Mouse (Mus musculus) kidney, embryonic 14.5 days (tissue): ENCODE measurements around the gene Barhl1. TPM values are rescaled to one million over a fixed set of nuclear protein-coding genes. Genes with fewer than 3 reads are reported as not detected.

Source experiments
- ATAC-seq: fragments of 200-750 bp; cut with Nextera tagmentation; 2 replicates; pipeline ENCODE4 v1.8.0; 2017; ENCODE audit warnings: moderate number of reproducible peaks, mild to moderate bottlenecking, moderate TSS enrichment, moderate library complexity; ENCODE audit not compliant: low FRiP score, low TSS enrichment
- H3K27ac ChIP-seq: fragments of 300-500 bp; sonication (generic); 2 replicates; pipeline ENCODE4 v1.5.1; 2014; ENCODE audit warnings: low read depth, mild to moderate bottlenecking, low read length, moderate library complexity, mixed read lengths
- H3K27me3 ChIP-seq: fragments of 300-500 bp; sonication (generic); 2 replicates; pipeline ENCODE4 v1.6.1; 2014; ENCODE audit warnings: mild to moderate bottlenecking, low read length; ENCODE audit not compliant: control insufficient read depth, insufficient read depth
- H3K36me3 ChIP-seq: fragments of 300-500 bp; sonication (generic); 2 replicates; pipeline ENCODE4 v1.6.1; 2014; ENCODE audit warnings: low read length, mixed read lengths; ENCODE audit not compliant: control insufficient read depth, insufficient read depth
- H3K4me1 ChIP-seq: fragments of 300-500 bp; sonication (generic); 2 replicates; pipeline ENCODE4 v1.6.1; 2014; ENCODE audit warnings: low read length, mixed read lengths; ENCODE audit not compliant: control insufficient read depth, insufficient read depth
- H3K4me2 ChIP-seq: fragments of 300-500 bp; sonication (generic); replicated peaks from 2 replicates; pipeline ENCODE4 v1.6.1; 2014; ENCODE audit warnings: low read depth, mild to moderate bottlenecking, low read length
- H3K4me3 ChIP-seq: fragments of 300-500 bp; sonication (generic); 2 replicates; pipeline ENCODE4 v1.5.1; 2014; ENCODE audit warnings: mild to moderate bottlenecking, low read length
- H3K9ac ChIP-seq: fragments of 300-500 bp; sonication (generic); 2 replicates; pipeline ENCODE4 v1.6.1; 2014; ENCODE audit warnings: low read depth, mild to moderate bottlenecking, low read length, moderate library complexity
- H3K9me3 ChIP-seq: fragments of 300-500 bp; sonication (generic); 2 replicates; pipeline ENCODE4 v1.6.1; 2016; ENCODE audit warnings: low read length; ENCODE audit not compliant: control insufficient read depth
- WGBS: fragments of 180-500 bp; shearing (Covaris S2); extraction: QIAGEN DNeasy Blood & Tissue Kit; methylation state at CpG from one replicate; pipeline ENCODE4 v1.1.7; 2014; 5-methylcytosine and 5-hydroxymethylcytosine counted together
- polyA plus RNA-seq: library from polyadenylated mRNA; unstranded; fragments of >200 nt; fragmentation: Nextera tagmentation; extraction: Ambion mirVana; gene quantifications from 2 replicates; pipeline ENCODE4 v1.2.1, GENCODE M21; 2014

Barhl1 gene
- polyA plus RNA-seq, 1 experiment from 2014 or later: not detected

DNA sequence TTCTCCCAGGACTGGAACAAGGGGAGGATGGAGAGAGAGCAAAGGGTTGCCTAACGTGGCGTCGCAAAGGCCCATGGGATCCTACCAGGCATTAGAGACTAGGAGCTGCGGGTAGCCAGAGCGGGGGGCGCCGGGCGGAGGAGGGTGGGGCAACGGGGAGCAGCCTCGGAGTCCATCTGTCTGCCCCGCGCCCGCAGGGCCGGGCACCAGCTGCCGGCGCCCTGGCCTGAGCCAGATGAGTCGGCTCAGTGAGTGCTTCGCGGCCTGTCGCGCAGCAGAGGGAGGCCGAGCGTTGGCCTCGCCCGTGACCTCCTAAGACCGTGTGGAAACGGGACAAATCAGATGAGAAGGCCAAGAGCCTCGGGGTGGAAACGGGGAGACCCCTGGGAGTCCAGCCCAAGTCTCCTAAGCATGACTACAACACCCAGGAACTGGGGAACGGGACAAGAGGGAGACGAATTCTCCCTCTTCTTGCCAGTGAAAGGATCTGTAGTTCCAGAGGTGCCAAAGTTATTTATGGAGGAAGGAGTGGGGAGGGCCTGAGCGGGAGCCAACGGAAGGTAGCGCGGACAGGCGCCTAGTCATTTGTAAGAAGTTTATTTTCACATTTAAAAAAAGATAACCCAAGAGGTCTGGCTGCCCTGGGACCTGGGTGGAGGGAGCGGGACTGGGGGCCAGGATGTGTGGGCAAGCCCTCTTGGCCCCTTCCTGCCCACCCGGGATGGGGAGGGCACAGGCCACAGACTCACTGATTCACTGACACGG is 7.9 kb downstream of the Barhl1 start:
- Histone ChIP-seq H3K9me3 (no peaks in the 10 kb centered on the region), H3K4me3 (peak overlapping the region; percentile 6), H3K4me2 (peak overlapping the region; percentile 33), H3K9ac (no peak overlapping the region), H3K27me3 (peaks cover 65% of the 10 kb centered on the region), H3K27ac (no peak overlapping the region), H3K36me3 (peaks cover 6% of the 10 kb centered on the region), H3K4me1 (peaks cover 12% of the 10 kb centered on the region)
- ATAC-seq: peak; percentile 55; the same call in 1 of the 2 replicates
- 2% methylated on average over 37 of the region's 39 CpGs for WGBS

DNA sequence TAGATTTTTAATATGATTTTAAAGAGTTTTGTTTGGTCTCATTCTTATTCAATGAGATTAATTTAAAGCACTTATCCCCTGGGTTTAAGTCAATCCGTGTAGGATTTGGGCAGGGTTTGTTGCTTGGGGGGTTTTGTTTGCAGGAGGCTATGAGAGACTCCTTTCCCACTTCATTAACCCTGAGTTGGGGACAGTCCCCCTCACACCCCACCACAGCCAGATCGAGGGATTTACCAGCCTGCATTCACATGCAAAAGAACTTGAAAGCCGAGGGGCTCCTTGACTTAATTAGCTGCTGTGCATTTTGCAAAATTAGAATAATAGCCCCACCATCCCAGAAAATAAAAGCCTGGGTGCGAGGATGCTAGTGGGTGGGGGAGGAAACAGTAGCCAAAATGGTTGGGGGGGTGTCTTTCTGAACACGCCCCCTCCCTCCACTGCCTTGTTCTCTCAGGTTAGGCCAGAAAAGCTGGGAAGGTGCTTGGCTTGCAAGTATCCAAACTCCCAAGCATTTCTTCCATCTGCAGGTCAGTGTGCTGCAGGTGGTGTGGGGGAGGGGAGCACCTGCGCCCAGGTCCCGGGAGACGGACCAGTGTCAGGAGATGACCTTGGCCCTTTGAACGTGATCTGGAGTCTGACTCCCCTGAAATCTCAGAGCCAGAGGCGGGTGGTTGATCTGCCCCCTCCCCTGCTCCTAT is 8.6 kb downstream of the Barhl1 start:
- no peak overlapping the region for H3K9ac ChIP-seq
- H3K27ac ChIP-seq: no peak overlapping the region
- peaks cover 12% of the 10 kb centered on the region for H3K4me1 ChIP-seq
- H3K36me3 ChIP-seq: peaks cover 6% of the 10 kb centered on the region
- no peaks in the 10 kb centered on the region for H3K9me3 ChIP-seq
- 3% methylated on average over 10 of the region's 10 CpGs for WGBS
- H3K4me3 ChIP-seq: peak overlapping the region; percentile 6
- peaks cover 58% of the 10 kb centered on the region for H3K27me3 ChIP-seq
- no peak for ATAC-seq
- peak overlapping the region; percentile 33; the same call in 1 of the 2 replicates for H3K4me2 ChIP-seq

DNA sequence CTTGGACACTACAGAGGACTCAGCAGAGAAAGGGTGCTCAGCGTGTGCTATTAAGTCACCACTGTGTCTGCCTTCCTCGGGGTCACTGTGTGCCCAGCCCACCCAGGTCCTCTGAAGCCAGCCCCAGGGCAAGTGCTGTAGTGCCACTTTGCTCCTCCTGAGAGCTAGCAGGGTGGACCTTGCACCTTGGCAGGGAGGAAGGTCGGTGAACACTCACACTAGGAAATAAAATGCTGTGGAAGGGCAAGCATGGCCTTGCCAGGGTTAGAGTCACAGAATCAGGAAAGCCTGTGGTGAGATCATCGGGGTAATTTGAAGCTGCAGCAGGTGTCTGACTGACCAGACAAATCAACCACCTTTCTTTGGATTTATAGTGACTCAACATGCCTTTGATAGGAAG is 10.9 kb downstream of the Barhl1 start:
- Histone ChIP-seq H3K36me3 (peaks cover 17% of the 10 kb centered on the region), H3K27ac (no peak overlapping the region), H3K4me2 (no peak overlapping the region), H3K9ac (no peak overlapping the region), H3K4me1 (peaks cover 12% of the 10 kb centered on the region), H3K9me3 (no peaks in the 10 kb centered on the region), H3K4me3 (no peak overlapping the region), H3K27me3 (peaks cover 36% of the 10 kb centered on the region)
- WGBS: 52% methylated on average over 4 of the region's 4 CpGs
- ATAC-seq: no peak

DNA sequence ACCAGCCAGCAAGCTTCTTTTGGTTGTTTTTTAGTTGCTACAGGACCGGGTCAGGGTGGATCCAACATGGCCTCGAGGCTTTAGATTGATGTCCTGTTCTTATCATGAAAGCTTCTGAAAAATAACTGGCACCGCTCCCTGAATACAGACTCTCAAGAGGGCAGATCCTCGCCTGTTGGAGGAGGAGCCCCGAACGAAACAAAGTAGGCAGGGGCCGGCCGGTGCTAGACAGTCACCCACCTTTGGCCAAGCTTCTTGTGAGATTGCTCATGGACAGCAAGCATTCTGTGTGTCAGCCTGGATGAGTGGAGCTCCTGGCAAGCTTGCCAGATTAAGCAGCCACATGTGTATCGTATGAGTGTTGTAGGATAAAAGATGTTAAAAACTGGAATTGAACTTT is 11.7 kb downstream of the Barhl1 start:
- H3K27ac ChIP-seq: no peak overlapping the region
- H3K4me3 ChIP-seq: no peak overlapping the region
- peaks cover 12% of the 10 kb centered on the region for H3K4me1 ChIP-seq
- H3K27me3 ChIP-seq: peaks cover 28% of the 10 kb centered on the region
- H3K4me2 ChIP-seq: no peak overlapping the region
- WGBS: 87% methylated on average over 9 of the region's 9 CpGs
- H3K9ac ChIP-seq: no peak overlapping the region
- H3K36me3 ChIP-seq: peaks cover 24% of the 10 kb centered on the region
- no peaks in the 10 kb centered on the region for H3K9me3 ChIP-seq
- no peak for ATAC-seq

DNA sequence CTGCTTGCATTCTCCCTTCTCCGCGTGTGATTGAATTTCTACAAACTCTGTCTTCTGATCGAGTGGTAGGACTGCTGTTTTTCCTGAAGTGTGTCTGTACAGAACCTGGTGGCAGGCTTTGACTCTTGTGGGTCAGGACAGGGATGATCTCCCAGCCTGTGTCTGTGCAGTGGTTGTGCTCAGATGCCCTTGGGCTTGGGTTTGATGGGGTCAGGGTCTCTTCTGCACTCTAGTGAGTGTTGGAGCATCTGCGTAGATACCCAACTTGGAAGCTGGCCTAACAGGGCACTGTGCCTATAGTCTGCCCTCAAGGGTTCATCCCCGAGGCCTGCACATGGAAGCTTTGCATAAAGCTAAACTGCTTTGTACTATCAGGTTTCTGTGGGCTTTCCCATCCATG is 12.6 kb downstream of the Barhl1 start:
- ATAC-seq: no peak
- peaks cover 31% of the 10 kb centered on the region for H3K36me3 ChIP-seq
- H3K9ac ChIP-seq: no peak overlapping the region
- H3K4me2 ChIP-seq: no peak overlapping the region
- no peaks in the 10 kb centered on the region for H3K9me3 ChIP-seq
- WGBS: 86% methylated on average over 5 of the region's 5 CpGs
- peaks cover 19% of the 10 kb centered on the region for H3K27me3 ChIP-seq
- no peak overlapping the region for H3K27ac ChIP-seq
- peaks cover 8% of the 10 kb centered on the region for H3K4me1 ChIP-seq
- no peak overlapping the region for H3K4me3 ChIP-seq

DNA sequence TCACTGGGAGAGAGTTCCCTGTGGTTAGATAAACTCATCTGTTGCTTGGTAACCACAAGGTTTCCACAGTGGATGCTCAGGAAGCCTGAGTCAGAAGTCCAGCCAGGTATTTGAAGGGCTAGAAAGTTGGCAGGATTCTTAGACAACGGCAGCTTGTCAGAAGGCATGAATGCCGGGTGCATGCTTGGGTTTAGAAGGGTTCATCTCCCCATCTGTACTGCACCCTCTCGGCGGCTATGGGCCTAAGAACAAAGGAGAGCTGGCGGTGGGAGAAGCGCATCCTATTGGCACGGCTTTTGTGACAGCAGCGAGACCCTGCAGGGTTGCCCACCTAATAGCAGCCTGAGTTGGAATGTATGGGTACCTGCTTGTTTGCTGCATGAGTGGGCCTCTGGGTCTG is 14.2 kb downstream of the Barhl1 start:
- Histone ChIP-seq H3K27ac (no peak overlapping the region), H3K4me2 (no peak overlapping the region), H3K9ac (no peak overlapping the region), H3K4me1 (no peaks in the 10 kb centered on the region), H3K36me3 (peaks cover 38% of the 10 kb centered on the region), H3K4me3 (no peak overlapping the region), H3K9me3 (no peaks in the 10 kb centered on the region), H3K27me3 (peaks cover 4% of the 10 kb centered on the region)
- ATAC-seq: no peak
- WGBS: 93% methylated on average over 8 of the region's 8 CpGs

DNA sequence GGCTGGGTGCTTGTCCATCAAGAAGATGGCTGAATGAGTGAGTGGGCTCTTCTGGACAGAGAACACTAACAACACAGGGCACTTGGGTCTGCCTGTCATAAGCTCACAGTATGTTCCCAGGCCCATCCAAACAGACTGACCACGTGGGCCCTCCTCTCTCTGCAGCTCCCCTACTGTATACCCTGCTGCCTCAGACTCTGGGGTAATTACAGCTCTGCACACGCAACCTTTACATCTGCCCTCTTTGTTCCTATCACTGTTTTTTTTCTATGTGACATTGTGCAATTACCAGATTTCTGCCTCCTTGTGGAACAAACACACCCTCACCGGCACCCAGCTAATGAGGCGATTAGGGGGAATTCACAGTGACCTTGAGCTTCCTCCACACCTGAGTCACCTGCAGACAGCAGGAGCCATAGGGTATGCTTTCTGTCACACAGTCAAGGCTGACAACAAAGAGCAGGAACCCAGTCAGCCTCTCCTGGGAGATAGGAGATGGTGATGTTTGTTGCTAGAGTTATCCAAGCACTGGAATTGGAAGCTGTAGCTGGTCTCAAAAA is 19.0 kb downstream of the Barhl1 start:
- Histone ChIP-seq H3K9ac (no peak overlapping the region), H3K4me2 (no peak overlapping the region), H3K27me3 (no peaks in the 10 kb centered on the region), H3K9me3 (no peaks in the 10 kb centered on the region), H3K4me3 (no peak overlapping the region), H3K27ac (no peak overlapping the region), H3K4me1 (no peaks in the 10 kb centered on the region), H3K36me3 (peaks cover 62% of the 10 kb centered on the region)
- ATAC-seq: no peak
- 86% methylated on average over 4 of the region's 4 CpGs for WGBS

DNA sequence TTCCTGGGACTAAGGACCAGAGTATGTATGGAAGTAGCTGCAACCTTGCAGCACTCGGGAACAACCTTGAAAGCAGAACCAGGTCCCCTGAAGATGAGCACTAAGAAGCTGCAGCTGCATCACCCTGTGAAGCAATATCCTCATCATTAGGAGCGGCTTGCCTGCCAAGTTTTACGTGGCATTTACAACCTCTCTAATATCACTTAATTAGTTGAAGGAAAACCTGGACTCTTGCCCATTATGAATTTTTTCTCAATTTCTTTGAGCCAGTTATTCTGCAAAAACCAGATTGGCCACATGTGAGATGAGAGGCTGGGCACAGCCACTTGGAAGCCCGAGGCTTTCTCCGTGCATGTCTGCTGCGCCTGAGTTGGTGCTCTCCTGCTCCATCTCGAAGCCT is 20.6 kb downstream of the Barhl1 start:
- no peak for ATAC-seq
- Histone ChIP-seq H3K4me1 (no peaks in the 10 kb centered on the region), H3K4me3 (no peak overlapping the region), H3K4me2 (no peak overlapping the region), H3K9me3 (no peaks in the 10 kb centered on the region), H3K27me3 (no peaks in the 10 kb centered on the region), H3K9ac (no peak overlapping the region), H3K36me3 (peaks cover 64% of the 10 kb centered on the region), H3K27ac (no peak overlapping the region)
- 87% methylated on average over 7 of the region's 7 CpGs for WGBS

DNA sequence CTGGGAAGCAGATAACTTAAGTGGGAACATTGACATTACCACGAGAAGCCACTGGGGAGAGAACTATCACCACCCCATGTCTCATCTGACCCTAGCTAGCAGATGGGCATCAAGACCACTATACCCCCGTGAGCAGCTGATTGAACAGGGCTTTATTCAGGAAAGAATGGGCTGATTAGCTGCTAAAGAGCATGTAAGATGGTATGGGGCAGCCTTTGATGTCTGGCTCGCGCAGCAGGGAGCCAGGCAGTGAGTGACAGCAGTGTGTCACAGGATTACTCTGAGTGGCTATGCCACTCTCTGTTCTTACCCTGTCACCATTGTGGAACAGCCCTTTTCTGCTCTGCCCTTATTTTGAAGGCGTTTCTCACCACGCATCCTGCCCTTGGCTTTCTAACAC is 22.9 kb downstream of the Barhl1 start:
- no peaks in the 10 kb centered on the region for H3K9me3 ChIP-seq
- no peak for ATAC-seq
- H3K4me1 ChIP-seq: no peaks in the 10 kb centered on the region
- no peak overlapping the region for H3K27ac ChIP-seq
- WGBS: 66% methylated on average over 6 of the region's 6 CpGs
- H3K36me3 ChIP-seq: peaks cover 60% of the 10 kb centered on the region
- H3K4me3 ChIP-seq: no peak overlapping the region
- no peak overlapping the region for H3K4me2 ChIP-seq
- no peak overlapping the region for H3K9ac ChIP-seq
- no peaks in the 10 kb centered on the region for H3K27me3 ChIP-seq
